Mouse (Mus musculus): ENCODE measurements at regions not wholly inside any gene's neighbourhood (a gene's known extent, or its start where the extent isn't known, plus 50 kb on each side); places are given as distances from the start of the nearest gene placed in this dataset.

GRCm38 (mm10) chr11:24246314-24246713, 168.5 kb downstream of the Bcl11a start:
- no peaks in the 10 kb centered on the region for H3K36me3 ChIP-seq (ENCODE audit: control insufficient read depth, insufficient read depth, low read length)
- 62% methylated on average over 3 of the region's 3 CpGs for WGBS
- DNase-seq (ENCODE audit: low spot score) (no peak), ATAC-seq (no peak)
- no peak overlapping the region for H3K4me2 ChIP-seq (ENCODE audit: low read length)
- H3K4me1 ChIP-seq (ENCODE audit: control insufficient read depth, insufficient read depth, low read length): peaks cover 4% of the 10 kb centered on the region; the same call in 1 of the 2 replicates
- no peaks in the 10 kb centered on the region for H3K27me3 ChIP-seq (replicated peaks; ENCODE audit: control insufficient read depth, insufficient read depth, low read length)
- no peak overlapping the region for H3K9ac ChIP-seq (ENCODE audit: low read length)
- no peak overlapping the region for H3K4me3 ChIP-seq (ENCODE audit: low read depth, low read length)
- no peaks in the 10 kb centered on the region for H3K9me3 ChIP-seq (replicated peaks; ENCODE audit: control insufficient read depth, low read length)
- no peak overlapping the region for H3K27ac ChIP-seq (ENCODE audit: low read depth, low read length)

GRCm38 (mm10) chr11:24247285-24247684, 169.4 kb downstream of the Bcl11a start:
- no peak overlapping the region for H3K9ac ChIP-seq (ENCODE audit: low read length)
- ATAC-seq (no peak), DNase-seq (ENCODE audit: low spot score) (no peak)
- H3K27ac ChIP-seq (ENCODE audit: low read depth, low read length): no peak overlapping the region
- H3K4me3 ChIP-seq (ENCODE audit: low read depth, low read length): no peak overlapping the region
- H3K36me3 ChIP-seq (ENCODE audit: control insufficient read depth, insufficient read depth, low read length): no peaks in the 10 kb centered on the region
- no peaks in the 10 kb centered on the region for H3K27me3 ChIP-seq (replicated peaks; ENCODE audit: control insufficient read depth, insufficient read depth, low read length)
- H3K4me2 ChIP-seq (ENCODE audit: low read length): no peak overlapping the region
- H3K4me1 ChIP-seq (ENCODE audit: control insufficient read depth, insufficient read depth, low read length): peaks cover 4% of the 10 kb centered on the region; the same call in 1 of the 2 replicates
- 90% methylated on average over 4 of the region's 4 CpGs for WGBS
- H3K9me3 ChIP-seq (replicated peaks; ENCODE audit: control insufficient read depth, low read length): no peaks in the 10 kb centered on the region

DNA sequence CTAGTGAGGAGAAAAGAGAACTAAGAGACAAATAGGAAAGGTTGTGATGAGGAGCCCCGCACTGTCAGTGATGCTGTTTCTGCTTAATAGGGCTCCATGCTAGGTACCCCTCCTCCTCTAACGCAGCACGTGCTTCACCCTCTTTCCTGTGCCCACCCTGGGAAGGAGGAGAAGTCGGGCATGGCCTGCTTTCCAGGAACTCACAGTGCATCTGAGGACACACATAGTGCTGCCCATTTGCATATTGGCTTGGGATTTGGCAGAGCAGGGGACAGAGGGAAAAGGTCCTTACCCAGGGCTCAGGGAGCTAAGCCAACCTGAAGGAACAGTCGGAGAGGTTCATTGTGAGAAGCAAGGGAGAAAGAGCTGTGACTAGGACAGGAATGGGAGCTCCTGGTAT, 173.7 kb downstream of the Bcl11a start:
- no peak for ATAC-seq
- no peak overlapping the region for H3K4me3 ChIP-seq (ENCODE audit: low read depth, low read length)
- H3K36me3 ChIP-seq (ENCODE audit: control insufficient read depth, insufficient read depth, low read length): no peaks in the 10 kb centered on the region
- no peak overlapping the region for H3K9ac ChIP-seq (ENCODE audit: low read length)
- H3K27ac ChIP-seq (ENCODE audit: low read depth, low read length): no peak overlapping the region
- DNase-seq (ENCODE audit: low spot score): no peak
- no peaks in the 10 kb centered on the region for H3K4me1 ChIP-seq (ENCODE audit: control insufficient read depth, insufficient read depth, low read length)
- no peak overlapping the region for H3K4me2 ChIP-seq (ENCODE audit: low read length)
- H3K9me3 ChIP-seq (replicated peaks; ENCODE audit: control insufficient read depth, low read length): no peaks in the 10 kb centered on the region
- no peaks in the 10 kb centered on the region for H3K27me3 ChIP-seq (replicated peaks; ENCODE audit: control insufficient read depth, insufficient read depth, low read length)
- 45% methylated on average over 5 of the region's 5 CpGs for WGBS

- Histone ChIP-seq H3K27ac (ENCODE audit: low read depth, low read length) (no peak overlapping the region), H3K27me3 (replicated peaks; ENCODE audit: control insufficient read depth, insufficient read depth, low read length) (no peaks in the 10 kb centered on the region), H3K9ac (ENCODE audit: low read length) (no peak overlapping the region), H3K9me3 (replicated peaks; ENCODE audit: control insufficient read depth, low read length) (no peaks in the 10 kb centered on the region), H3K4me2 (ENCODE audit: low read length) (no peak overlapping the region), H3K4me1 (ENCODE audit: control insufficient read depth, insufficient read depth, low read length) (no peaks in the 10 kb centered on the region), H3K4me3 (ENCODE audit: low read depth, low read length) (no peak overlapping the region), H3K36me3 (ENCODE audit: control insufficient read depth, insufficient read depth, low read length) (no peaks in the 10 kb centered on the region)
- ATAC-seq: no peak
- no peak for DNase-seq (ENCODE audit: low spot score)
- 91% methylated on average over 22 of the region's 22 CpGs for WGBS
Observed at GRCm38 (mm10) chr11:24255201-24256060, 177.6 kb downstream of the Bcl11a start.

- ATAC-seq (no peak), DNase-seq (ENCODE audit: low spot score) (no peak)
- Histone ChIP-seq H3K9ac (ENCODE audit: low read length) (no peak overlapping the region), H3K27ac (ENCODE audit: low read depth, low read length) (no peak overlapping the region), H3K4me2 (ENCODE audit: low read length) (no peak overlapping the region), H3K27me3 (replicated peaks; ENCODE audit: control insufficient read depth, insufficient read depth, low read length) (no peaks in the 10 kb centered on the region), H3K9me3 (replicated peaks; ENCODE audit: control insufficient read depth, low read length) (no peaks in the 10 kb centered on the region), H3K4me3 (ENCODE audit: low read depth, low read length) (no peak overlapping the region), H3K36me3 (ENCODE audit: control insufficient read depth, insufficient read depth, low read length) (no peaks in the 10 kb centered on the region), H3K4me1 (ENCODE audit: control insufficient read depth, insufficient read depth, low read length) (no peaks in the 10 kb centered on the region)
Observed at GRCm38 (mm10) chr11:24257741-24258140, 179.9 kb downstream of the Bcl11a start.

- 73% methylated on average over 6 of the region's 6 CpGs for WGBS
- H3K4me3 ChIP-seq (ENCODE audit: low read depth, low read length): no peak overlapping the region
- H3K27ac ChIP-seq (ENCODE audit: low read depth, low read length): no peak overlapping the region
Observed at GRCm38 (mm10) chr11:24258340-24258739, 180.5 kb downstream of the Bcl11a start.

GRCm38 (mm10) chr11:24259668-24260067, 181.8 kb downstream of the Bcl11a start:
- H3K27me3 ChIP-seq (replicated peaks; ENCODE audit: control insufficient read depth, insufficient read depth, low read length): no peaks in the 10 kb centered on the region
- DNase-seq (ENCODE audit: low spot score) (no peak), ATAC-seq (no peak)
- no peak overlapping the region for H3K4me3 ChIP-seq (ENCODE audit: low read depth, low read length)
- H3K4me2 ChIP-seq (ENCODE audit: low read length): no peak overlapping the region
- H3K27ac ChIP-seq (ENCODE audit: low read depth, low read length): no peak overlapping the region
- H3K4me1 ChIP-seq (ENCODE audit: control insufficient read depth, insufficient read depth, low read length): no peaks in the 10 kb centered on the region
- no peaks in the 10 kb centered on the region for H3K36me3 ChIP-seq (ENCODE audit: control insufficient read depth, insufficient read depth, low read length)
- H3K9me3 ChIP-seq (replicated peaks; ENCODE audit: control insufficient read depth, low read length): no peaks in the 10 kb centered on the region
- no peak overlapping the region for H3K9ac ChIP-seq (ENCODE audit: low read length)
- WGBS: 80% methylated on average over 2 of the region's 2 CpGs

More at GRCm38 (mm10) chr11:24258340-24258739, 180.5 kb downstream of the Bcl11a start:
- H3K36me3 ChIP-seq (ENCODE audit: control insufficient read depth, insufficient read depth, low read length): no peaks in the 10 kb centered on the region
- DNase-seq (ENCODE audit: low spot score): no peak
- ATAC-seq: no peak
- H3K9ac ChIP-seq (ENCODE audit: low read length): no peak overlapping the region
- H3K4me1 ChIP-seq (ENCODE audit: control insufficient read depth, insufficient read depth, low read length): no peaks in the 10 kb centered on the region
- no peak overlapping the region for H3K4me2 ChIP-seq (ENCODE audit: low read length)
- H3K9me3 ChIP-seq (replicated peaks; ENCODE audit: control insufficient read depth, low read length): no peaks in the 10 kb centered on the region
- no peaks in the 10 kb centered on the region for H3K27me3 ChIP-seq (replicated peaks; ENCODE audit: control insufficient read depth, insufficient read depth, low read length)

DNA sequence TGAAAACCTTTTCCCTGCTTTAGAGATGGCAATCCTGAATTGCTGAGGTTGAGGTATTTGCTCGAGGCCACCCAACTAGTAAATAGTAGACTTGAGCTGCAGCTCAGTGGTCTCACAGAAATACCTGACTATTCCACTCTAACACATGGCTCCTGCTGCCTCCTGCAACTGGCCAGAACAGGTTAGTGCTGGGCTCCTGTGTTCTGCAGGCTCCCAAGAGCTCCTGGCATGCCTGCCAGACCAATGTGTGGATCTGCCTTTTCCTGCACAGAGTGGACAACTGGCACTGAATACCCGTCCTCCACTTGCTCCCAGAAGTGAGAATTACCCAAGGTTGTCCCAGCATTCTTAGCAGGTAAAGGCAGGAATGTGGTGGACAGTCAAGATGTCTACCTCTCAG, 191.2 kb downstream of the Bcl11a start:
- H3K4me1 ChIP-seq (ENCODE audit: control insufficient read depth, insufficient read depth, low read length): no peaks in the 10 kb centered on the region
- H3K4me3 ChIP-seq (ENCODE audit: low read depth, low read length): no peak overlapping the region
- no peaks in the 10 kb centered on the region for H3K27me3 ChIP-seq (replicated peaks; ENCODE audit: control insufficient read depth, insufficient read depth, low read length)
- H3K27ac ChIP-seq (ENCODE audit: low read depth, low read length): no peak overlapping the region
- ATAC-seq: no peak
- WGBS: 87% methylated on average over 2 of the region's 2 CpGs
- no peaks in the 10 kb centered on the region for H3K9me3 ChIP-seq (replicated peaks; ENCODE audit: control insufficient read depth, low read length)
- H3K9ac ChIP-seq (ENCODE audit: low read length): no peak overlapping the region
- no peaks in the 10 kb centered on the region for H3K36me3 ChIP-seq (ENCODE audit: control insufficient read depth, insufficient read depth, low read length)
- no peak for DNase-seq (ENCODE audit: low spot score)
- H3K4me2 ChIP-seq (ENCODE audit: low read length): no peak overlapping the region

- Histone ChIP-seq H3K27me3 (replicated peaks; ENCODE audit: control insufficient read depth, insufficient read depth, low read length) (no peaks in the 10 kb centered on the region), H3K9me3 (replicated peaks; ENCODE audit: control insufficient read depth, low read length) (no peaks in the 10 kb centered on the region), H3K4me2 (ENCODE audit: low read length) (no peak overlapping the region), H3K4me3 (ENCODE audit: low read depth, low read length) (no peak overlapping the region), H3K27ac (ENCODE audit: low read depth, low read length) (no peak overlapping the region), H3K36me3 (ENCODE audit: control insufficient read depth, insufficient read depth, low read length) (no peaks in the 10 kb centered on the region), H3K4me1 (ENCODE audit: control insufficient read depth, insufficient read depth, low read length) (peaks cover 10% of the 10 kb centered on the region; the same call in 1 of the 2 replicates), H3K9ac (ENCODE audit: low read length) (no peak overlapping the region)
- DNase-seq (ENCODE audit: low spot score) (no peak), ATAC-seq (no peak)
- 92% methylated on average over 5 of the region's 5 CpGs for WGBS
Observed at GRCm38 (mm10) chr11:24281628-24282027, 203.8 kb downstream of the Bcl11a start.
